Mouse (Mus musculus) heart, embryonic 13.5 days (tissue): ENCODE results near the gene Actr5. TPM values are rescaled to one million over a fixed set of nuclear protein-coding genes. Genes with fewer than 3 reads are reported as not detected.

Experiments used
- ATAC-seq: fragments of 200-750 bp; cut with Nextera tagmentation; 2 replicates; pipeline ENCODE4 v1.8.0; 2017; ENCODE audit warnings: moderate TSS enrichment; ENCODE audit not compliant: insufficient number of reproducible peaks, low FRiP score, low TSS enrichment; ENCODE audit errors: extremely low read depth
- H3K27ac ChIP-seq: fragments of 300-500 bp; sonication (generic); replicated peaks from 2 replicates; pipeline ENCODE4 v1.5.1; 2015; ENCODE audit warnings: moderate library complexity, mild to moderate bottlenecking, inconsistent platforms
- H3K27me3 ChIP-seq: fragments of 300-500 bp; sonication (generic); replicated peaks from 2 replicates; pipeline ENCODE4 v1.6.1; 2015; ENCODE audit warnings: mild to moderate bottlenecking, inconsistent platforms
- H3K36me3 ChIP-seq: fragments of 300-500 bp; sonication (generic); 2 replicates; pipeline ENCODE4 v1.6.1; 2015; ENCODE audit warnings: mild to moderate bottlenecking, inconsistent platforms
- H3K4me1 ChIP-seq: fragments of 300-500 bp; sonication (generic); 2 replicates; pipeline ENCODE4 v1.6.1; 2015; ENCODE audit warnings: inconsistent platforms
- H3K4me2 ChIP-seq: fragments of 300-500 bp; sonication (generic); 2 replicates; pipeline ENCODE4 v1.6.1; 2015; ENCODE audit warnings: inconsistent platforms, mild to moderate bottlenecking, moderate library complexity
- H3K4me3 ChIP-seq: fragments of 300-500 bp; sonication (generic); 2 replicates; pipeline ENCODE4 v1.5.1; 2015; ENCODE audit warnings: moderate library complexity, mild to moderate bottlenecking, inconsistent platforms
- H3K9ac ChIP-seq: fragments of 300-500 bp; sonication (generic); 2 replicates; pipeline ENCODE4 v1.6.1; 2015; ENCODE audit warnings: inconsistent platforms, mild to moderate bottlenecking, moderate library complexity
- H3K9me3 ChIP-seq: fragments of 300-500 bp; sonication (generic); 2 replicates; pipeline ENCODE4 v1.6.1; 2016; ENCODE audit warnings: inconsistent platforms
- WGBS: fragments of 180-500 bp; shearing (Covaris S2); methylation state at CpG from one replicate; pipeline ENCODE4 v1.1.7; 2015; ENCODE audit warnings: mixed read lengths; 5-methylcytosine and 5-hydroxymethylcytosine counted together
- polyA plus RNA-seq: library from polyadenylated mRNA; unstranded; fragments of >200 nt; fragmentation: Nextera tagmentation; extraction: Ambion mirVana; gene quantifications from 2 replicates; pipeline ENCODE4 v1.2.1, GENCODE M21; 2015

Actr5 gene
- polyA plus RNA-seq, 1 experiment from 2014 or later, result 7.6 TPM

DNA sequence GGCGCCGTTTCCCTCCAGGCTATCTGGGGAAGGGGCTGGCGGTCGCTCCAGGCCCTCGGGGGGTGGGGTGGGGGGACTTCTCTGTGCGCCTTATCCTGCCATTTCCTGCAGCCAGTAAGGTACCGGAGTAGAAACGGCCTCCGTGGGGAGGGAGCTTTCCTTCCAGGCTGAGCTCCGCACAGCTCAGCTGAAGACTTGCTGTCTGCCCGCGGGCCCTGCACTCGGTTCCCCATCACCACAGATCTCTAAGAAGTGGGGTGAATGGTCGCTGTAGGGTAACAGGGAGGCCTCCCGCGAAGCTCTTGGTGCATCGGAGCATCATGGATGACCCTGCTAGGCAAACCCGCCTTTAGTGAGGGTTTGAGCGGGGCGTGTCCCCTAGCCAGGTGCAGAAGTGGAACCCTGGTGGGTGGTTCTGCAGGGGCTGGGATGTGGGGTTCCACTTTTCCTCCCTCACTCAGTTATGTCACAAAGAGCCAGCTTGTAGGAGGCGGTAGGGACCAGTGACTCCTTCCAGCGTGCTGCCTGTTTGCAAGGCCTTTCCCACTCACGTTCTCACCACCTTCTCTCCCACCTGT, 43.8 kb downstream of the Actr5 start:
- H3K9ac ChIP-seq, result peak overlapping the region; percentile 76
- peak overlapping the region; percentile 68 for H3K4me3 ChIP-seq
- H3K27ac ChIP-seq, result no peak overlapping the region; the same call in 1 of the 2 replicates
- no peak for ATAC-seq
- 8% methylated on average over 23 of the region's 23 CpGs for WGBS
- no peaks in the 10 kb centered on the region for H3K9me3 ChIP-seq
- H3K4me1 ChIP-seq, result peaks cover 52% of the 10 kb centered on the region
- H3K36me3 ChIP-seq, result no peaks in the 10 kb centered on the region
- H3K27me3 ChIP-seq, result peaks cover 59% of the 10 kb centered on the region
- H3K4me2 ChIP-seq, result peak overlapping the region; percentile 99

DNA sequence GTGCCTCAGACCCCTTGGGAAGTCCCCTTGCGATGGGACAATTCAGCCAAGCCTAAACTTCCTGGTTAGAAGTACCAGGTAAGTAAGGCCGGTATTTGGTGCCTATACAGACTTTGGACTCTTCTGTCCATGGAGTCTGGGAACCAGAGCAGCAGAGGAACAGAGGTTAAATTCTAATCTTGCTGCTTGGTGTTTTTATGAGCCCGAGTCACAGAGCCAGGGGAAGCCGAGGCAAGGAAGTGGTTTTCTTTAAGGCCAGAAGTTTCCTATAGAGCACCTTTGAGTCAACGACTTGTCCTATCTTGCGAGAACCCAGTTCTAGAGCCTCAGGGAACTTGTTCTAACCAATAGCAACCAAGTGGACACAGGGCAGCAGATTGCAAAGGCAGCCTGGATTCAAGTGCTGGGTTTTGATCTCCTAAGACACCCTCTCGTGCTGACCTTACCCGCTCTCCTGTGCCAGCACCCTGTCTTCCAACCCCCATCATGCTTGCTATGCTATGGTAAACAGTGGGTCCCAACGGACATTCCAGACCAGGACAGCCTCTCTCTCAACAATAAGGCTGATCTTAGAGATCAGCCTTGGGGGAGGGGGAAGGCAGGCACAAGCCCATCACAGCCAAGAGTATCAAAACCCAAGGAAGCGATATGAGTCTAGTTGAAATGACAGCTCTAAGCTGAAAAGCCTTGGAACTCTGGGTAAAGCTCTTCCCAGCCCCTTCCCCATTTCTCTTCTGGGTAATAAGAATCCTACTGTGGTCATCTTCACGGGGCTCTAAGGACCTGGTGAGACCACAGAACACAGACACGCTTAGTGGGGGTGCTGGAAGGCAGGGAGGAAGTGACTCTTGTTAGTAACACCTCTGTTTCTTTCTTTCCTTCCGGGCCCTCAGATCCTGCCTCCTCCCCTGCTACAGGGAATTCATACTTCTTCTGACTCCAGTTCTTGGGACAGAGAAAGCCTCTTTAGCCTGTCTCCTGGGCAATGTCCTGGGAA, 44.8 kb downstream of the Actr5 start:
- H3K9ac ChIP-seq, result no peak overlapping the region
- H3K36me3 ChIP-seq, result no peaks in the 10 kb centered on the region
- H3K4me1 ChIP-seq, result peaks cover 62% of the 10 kb centered on the region
- no peaks in the 10 kb centered on the region for H3K9me3 ChIP-seq
- H3K4me3 ChIP-seq, result no peak overlapping the region
- peak overlapping the region; percentile 99 for H3K4me2 ChIP-seq
- H3K27me3 ChIP-seq, result peaks cover 59% of the 10 kb centered on the region
- WGBS, result 53% methylated on average over 13 of the region's 13 CpGs
- ATAC-seq, result no peak
- H3K27ac ChIP-seq, result peak overlapping the region; percentile 1; the same call in 1 of the 2 replicates

- peaks cover 66% of the 10 kb centered on the region for H3K4me1 ChIP-seq
These were observed 45.9 kb downstream of the Actr5 start for GRCm38 (mm10) chr2:158670571-158670970.

GRCm38 (mm10) chr2:158672829-158673228, 48.1 kb downstream of the Actr5 start:
- no peak for ATAC-seq
- no peaks in the 10 kb centered on the region for H3K9me3 ChIP-seq
- peaks cover 50% of the 10 kb centered on the region for H3K4me1 ChIP-seq
- H3K4me3 ChIP-seq, result no peak overlapping the region
- H3K36me3 ChIP-seq, result no peaks in the 10 kb centered on the region
- H3K27ac ChIP-seq, result peak overlapping the region; percentile 81
- no peak overlapping the region for H3K9ac ChIP-seq
- WGBS, result 35% methylated on average over 6 of the region's 6 CpGs
- H3K4me2 ChIP-seq, result no peak overlapping the region; the same call in 1 of the 2 replicates
- H3K27me3 ChIP-seq, result peaks cover 35% of the 10 kb centered on the region

More at GRCm38 (mm10) chr2:158670571-158670970, 45.9 kb downstream of the Actr5 start:
- ATAC-seq, result no peak
- Histone ChIP-seq H3K36me3 (no peaks in the 10 kb centered on the region), H3K27ac (no peak overlapping the region), H3K4me2 (no peak overlapping the region), H3K27me3 (peaks cover 58% of the 10 kb centered on the region), H3K4me3 (no peak overlapping the region), H3K9ac (no peak overlapping the region), H3K9me3 (no peaks in the 10 kb centered on the region)
- WGBS, result 66% methylated on average over 10 of the region's 10 CpGs

GRCm38 (mm10) chr2:158673493-158673892, 48.8 kb downstream of the Actr5 start:
- Histone ChIP-seq H3K9me3 (no peaks in the 10 kb centered on the region), H3K4me3 (no peak overlapping the region), H3K36me3 (no peaks in the 10 kb centered on the region), H3K4me1 (peaks cover 43% of the 10 kb centered on the region), H3K27ac (peak overlapping the region; percentile 81), H3K4me2 (no peak overlapping the region), H3K27me3 (peaks cover 29% of the 10 kb centered on the region), H3K9ac (no peak overlapping the region)
- WGBS, result 63% methylated on average over 4 of the region's 4 CpGs
- ATAC-seq, result no peak

- H3K4me2 ChIP-seq, result no peak overlapping the region
- WGBS, result 32% methylated on average over 6 of the region's 6 CpGs
- H3K4me1 ChIP-seq, result peaks cover 37% of the 10 kb centered on the region
- no peak for ATAC-seq
- no peak overlapping the region for H3K4me3 ChIP-seq
- H3K36me3 ChIP-seq, result no peaks in the 10 kb centered on the region
- H3K9me3 ChIP-seq, result no peaks in the 10 kb centered on the region
- H3K27ac ChIP-seq, result no peak overlapping the region
- H3K9ac ChIP-seq, result no peak overlapping the region
- peaks cover 22% of the 10 kb centered on the region for H3K27me3 ChIP-seq
These were observed 49.4 kb downstream of the Actr5 start for GRCm38 (mm10) chr2:158674131-158674530.

DNA sequence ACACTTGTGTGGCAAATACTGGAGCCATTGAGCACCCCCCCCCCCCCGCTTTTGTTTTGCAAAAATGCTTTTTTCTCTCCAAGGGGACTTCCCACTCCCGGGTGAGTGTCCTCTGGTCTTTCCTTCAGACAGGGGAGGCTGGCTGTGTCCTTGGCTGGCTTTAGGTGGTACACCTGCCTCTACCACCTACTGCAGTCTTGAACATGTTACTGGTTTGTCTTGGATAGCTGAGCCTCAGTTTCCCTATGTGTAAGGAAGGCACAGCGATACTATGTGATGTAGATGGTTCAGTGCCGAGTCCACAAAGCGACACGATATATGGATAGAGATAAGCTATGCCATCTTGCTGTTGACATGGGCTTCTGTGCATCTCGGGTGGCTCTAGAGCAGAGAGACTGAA, 50.1 kb downstream of the Actr5 start:
- WGBS, result 58% methylated on average over 7 of the region's 7 CpGs
- Histone ChIP-seq H3K4me2 (no peak overlapping the region), H3K9me3 (no peaks in the 10 kb centered on the region), H3K9ac (no peak overlapping the region), H3K4me1 (peaks cover 35% of the 10 kb centered on the region), H3K27ac (no peak overlapping the region), H3K36me3 (no peaks in the 10 kb centered on the region), H3K27me3 (peaks cover 16% of the 10 kb centered on the region), H3K4me3 (no peak overlapping the region)
- no peak for ATAC-seq

DNA sequence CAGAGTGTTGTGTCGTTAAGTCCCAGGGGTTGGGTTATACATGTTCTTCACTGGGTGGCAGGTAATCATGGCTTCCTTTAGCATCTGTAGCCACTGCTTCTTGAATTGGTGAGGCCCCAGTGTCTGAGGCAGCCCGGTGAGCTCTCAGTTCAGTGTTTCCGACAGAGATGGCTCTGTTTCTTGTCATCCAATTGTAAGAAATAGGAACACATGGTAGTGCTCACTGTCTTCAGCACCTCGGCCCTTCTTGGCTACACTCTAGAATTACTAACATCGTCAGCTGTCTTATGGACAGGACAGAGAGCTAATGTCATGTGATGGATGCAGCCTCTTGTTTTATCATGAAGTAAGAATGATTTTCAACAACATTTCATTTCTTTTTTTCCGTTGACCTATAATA, 50.5 kb downstream of the Actr5 start:
- WGBS, result 40% methylated on average over 6 of the region's 6 CpGs
- H3K36me3 ChIP-seq, result no peaks in the 10 kb centered on the region
- H3K4me1 ChIP-seq, result peaks cover 33% of the 10 kb centered on the region
- no peaks in the 10 kb centered on the region for H3K9me3 ChIP-seq
- H3K27ac ChIP-seq, result no peak overlapping the region
- peaks cover 12% of the 10 kb centered on the region; the same call in 1 of the 2 replicates for H3K27me3 ChIP-seq
- no peak overlapping the region for H3K4me2 ChIP-seq
- no peak for ATAC-seq
- no peak overlapping the region for H3K4me3 ChIP-seq
- H3K9ac ChIP-seq, result no peak overlapping the region

- peaks cover 3% of the 10 kb centered on the region; the same call in 1 of the 2 replicates for H3K27me3 ChIP-seq
- WGBS, result 74% methylated on average over 12 of the region's 12 CpGs
These were observed 51.3 kb downstream of the Actr5 start for GRCm38 (mm10) chr2:158675907-158676533.

GRCm38 (mm10) chr2:158677946-158678345, 53.3 kb downstream of the Actr5 start:
- 66% methylated on average over 8 of the region's 8 CpGs for WGBS
- H3K27me3 ChIP-seq, result no peaks in the 10 kb centered on the region

More at GRCm38 (mm10) chr2:158675907-158676533, 51.3 kb downstream of the Actr5 start:
- Histone ChIP-seq H3K4me1 (peaks cover 33% of the 10 kb centered on the region), H3K4me3 (no peak overlapping the region), H3K9me3 (no peaks in the 10 kb centered on the region), H3K9ac (no peak overlapping the region), H3K27ac (no peak overlapping the region), H3K36me3 (no peaks in the 10 kb centered on the region), H3K4me2 (no peak overlapping the region)
- no peak for ATAC-seq

DNA sequence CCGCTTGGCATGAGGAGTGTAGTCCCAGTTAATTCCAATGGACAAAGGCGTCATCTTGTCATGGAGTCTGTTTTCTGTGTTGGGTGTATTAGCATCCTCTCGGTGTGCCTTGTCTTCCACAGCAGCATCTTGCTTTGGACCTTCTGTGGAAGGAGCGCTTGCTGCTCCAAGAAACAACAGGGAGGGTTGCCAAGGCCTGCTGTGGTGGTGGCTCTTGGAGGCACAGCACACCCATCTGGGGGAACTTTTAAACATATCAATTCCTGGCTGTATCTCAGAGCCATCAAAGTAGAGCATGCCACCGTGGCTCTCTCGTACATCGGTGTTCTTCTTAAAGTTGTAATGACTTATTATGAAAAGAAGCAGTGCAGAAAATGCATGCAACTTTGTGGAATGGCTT, 54.4 kb downstream of the Actr5 start:
- WGBS, result 92% methylated on average over 7 of the region's 7 CpGs
- H3K36me3 ChIP-seq, result no peaks in the 10 kb centered on the region
- no peak overlapping the region for H3K4me3 ChIP-seq
- H3K27me3 ChIP-seq, result no peaks in the 10 kb centered on the region
- no peak overlapping the region for H3K9ac ChIP-seq
- H3K27ac ChIP-seq, result no peak overlapping the region
- H3K9me3 ChIP-seq, result no peaks in the 10 kb centered on the region
- H3K4me1 ChIP-seq, result peaks cover 21% of the 10 kb centered on the region
- H3K4me2 ChIP-seq, result no peak overlapping the region
- no peak for ATAC-seq

More at GRCm38 (mm10) chr2:158677946-158678345, 53.3 kb downstream of the Actr5 start:
- H3K4me2 ChIP-seq, result no peak overlapping the region
- H3K36me3 ChIP-seq, result no peaks in the 10 kb centered on the region
- H3K9me3 ChIP-seq, result no peaks in the 10 kb centered on the region
- H3K4me3 ChIP-seq, result no peak overlapping the region
- ATAC-seq, result no peak
- H3K27ac ChIP-seq, result no peak overlapping the region
- peaks cover 30% of the 10 kb centered on the region for H3K4me1 ChIP-seq
- no peak overlapping the region for H3K9ac ChIP-seq
